In genomic region chr3:97938814-97939526, GRCm38 (mm10) we compare ENCODE assay signal across 9 mouse cellular contexts. TPM values are rescaled to one million over a fixed set of nuclear protein-coding genes. Genes with fewer than 3 reads are reported as not detected.
DNase-seq lines count a peak whose midpoint lies in the region; ATAC-seq lines count a peak whose summit lies in the region.
"Had no signal": no experiment of that assay in that cellular context is flagged by ENCODE, and none has a peak within 500 bp of the region (broad histone marks: within the 10 kb centered on the region; RNA-seq: fewer than 3 reads in every experiment).

No protein-coding gene starts in this region.

- no peaks in the 10 kb centered on the region for H3K9me3 ChIP-seq in neural tube, embryonic 11.5 days (ENCODE audit: control insufficient read depth, low read length)
- no peaks in the 10 kb centered on the region for H3K9me3 ChIP-seq in forebrain, embryonic 13.5 days (replicated peaks)
- H3K9me3 ChIP-seq in liver, embryonic 13.5 days (replicated peaks), result no peaks in the 10 kb centered on the region

- WGBS in neural tube, embryonic 11.5 days, result 22% methylated on average over 7 of the region's 7 CpGs
- 5% methylated on average over 7 of the region's 7 CpGs for WGBS in forebrain, embryonic 13.5 days
- 64% methylated on average over 7 of the region's 7 CpGs for whole genome bisulfite sequencing in liver, embryonic 13.5 days (ENCODE audit: insufficient replicate concordance)

- H3K4me3 ChIP-seq in neural tube, embryonic 11.5 days (ENCODE audit: low read depth, low read length), result no peak overlapping the region
- no peak overlapping the region for H3K4me3 ChIP-seq in forebrain, embryonic 13.5 days
- H3K4me3 ChIP-seq in liver, embryonic 13.5 days (replicated peaks), result no peak overlapping the region

- peaks cover 41% of the 10 kb centered on the region for H3K4me1 ChIP-seq in neural tube, embryonic 11.5 days (ENCODE audit: control insufficient read depth, insufficient read depth, low read length)
- H3K4me1 ChIP-seq in forebrain, embryonic 13.5 days, result peaks cover 53% of the 10 kb centered on the region
- H3K4me1 ChIP-seq in liver, embryonic 13.5 days (replicated peaks), result peaks cover 73% of the 10 kb centered on the region

- H3K27me3 ChIP-seq in neural tube, embryonic 11.5 days (ENCODE audit: control insufficient read depth, insufficient read depth, low read length), result no peaks in the 10 kb centered on the region
- 0 out of 2 replicates have a peak, but pooled peaks cover 2% of the 10 kb centered on the region for H3K27me3 ChIP-seq in forebrain, embryonic 13.5 days
- H3K27me3 ChIP-seq in liver, embryonic 13.5 days, result no peaks in the 10 kb centered on the region

- no peaks in the 10 kb centered on the region for H3K36me3 ChIP-seq in neural tube, embryonic 11.5 days (ENCODE audit: control insufficient read depth, insufficient read depth, low read length)
- H3K36me3 ChIP-seq in forebrain, embryonic 13.5 days (ENCODE audit: poor library complexity, severe bottlenecking), result no peaks in the 10 kb centered on the region
- H3K36me3 ChIP-seq in liver, embryonic 13.5 days, result no peaks in the 10 kb centered on the region
- H3K36me3 ChIP-seq: G1E had no signal

- ATAC-seq in neural tube, embryonic 11.5 days (ENCODE audit: insufficient read depth, low FRiP score, low TSS enrichment), result peak; percentile 17; the same call in 1 of the 2 replicates
- peak; percentile 44; the same call in 1 of the 2 replicates for ATAC-seq in forebrain, embryonic 13.5 days
- ATAC-seq in liver, embryonic 13.5 days (ENCODE audit: low read depth), result no peak
- no peak for ATAC-seq in activated CD4-positive, CD25-positive, alpha-beta regulatory T cell, adult 4 months
- ATAC-seq in erythroblast, adult 5-6 weeks (replicated peaks; ENCODE audit: low FRiP score, poor library complexity, severe bottlenecking), result no peak

- H3K9ac ChIP-seq in neural tube, embryonic 11.5 days (ENCODE audit: low read length), result no peak overlapping the region; the same call in 1 of the 2 replicates
- H3K9ac ChIP-seq in forebrain, embryonic 13.5 days, result no peak overlapping the region
- H3K9ac ChIP-seq in liver, embryonic 13.5 days, result no peak overlapping the region

- H3K4me2 ChIP-seq in neural tube, embryonic 11.5 days (ENCODE audit: low read depth), result peak overlapping the region; percentile 7; the same call in 1 of the 2 replicates
- H3K4me2 ChIP-seq in forebrain, embryonic 13.5 days, result 0 out of 2 replicates have a peak overlapping the region, but pooled peaks have one; percentile 9
- no peak overlapping the region for H3K4me2 ChIP-seq in liver, embryonic 13.5 days

- DNase-seq in neural tube, embryonic 11.5 days (ENCODE audit: low spot score), result no peak
- no peak for DNase-seq in neural tube, embryonic 10.5 days (ENCODE audit: extremely low spot score, low spot score)
- no peak for DNase-seq in liver, embryonic 13.5 days
- no peak for DNase-seq in thymus, postnatal 10 days (ENCODE audit: low spot score in 2 of 2)
- DNase-seq: right cerebral cortex, postnatal 25 days had no signal

- H3K27ac ChIP-seq in neural tube, embryonic 11.5 days (ENCODE audit: low read depth, low read length), result peak overlapping the region; percentile 82
- peak overlapping the region; percentile 60 for H3K27ac ChIP-seq in forebrain, embryonic 13.5 days
- H3K27ac ChIP-seq in liver, embryonic 13.5 days, result peak overlapping the region; percentile 73

RNA-seq across cellular contexts. Expression of gene Sec22b, which starts 38.0 kb away (rescaled TPM):
- polyA plus RNA-seq in neural tube, embryonic 11.5 days (2014; fragmentation: Nextera tagmentation; extraction: Ambion mirVana), result 136 and 138 TPM in 2 replicates
- polyA plus RNA-seq in forebrain, embryonic 13.5 days (2015; fragmentation: Nextera tagmentation; extraction: Ambion mirVana), result 106 and 117 TPM in 2 replicates
- polyA plus RNA-seq in liver, embryonic 13.5 days (2015; fragmentation: Nextera tagmentation; extraction: Ambion mirVana), result 60.8 and 67.3 TPM in 2 replicates
- polyA plus RNA-seq in activated CD4-positive, CD25-positive, alpha-beta regulatory T cell, adult 4 months (2017; shearing (Covaris generic)), result 10 to 100 TPM; 73.7 to 77.3 TPM
- 25.1 and 26.5 TPM in 2 replicates for total RNA-seq in erythroblast, adult 5-6 weeks (2015; ENCODE audit: low replicate concordance)
- 13.8 and 15.6 TPM in 2 replicates for total RNA-seq in erythroblast, adult 5-6 weeks (2017; ENCODE audit: low replicate concordance)

RNA-seq across cellular contexts. Expression of gene Pde4dip, which starts 50.5 kb away (rescaled TPM):
- polyA plus RNA-seq in neural tube, embryonic 11.5 days (2014; fragmentation: Nextera tagmentation; extraction: Ambion mirVana), result 40.6 and 49.7 TPM in 2 replicates
- 37.3 and 46.1 TPM in 2 replicates for polyA plus RNA-seq in forebrain, embryonic 13.5 days (2015; fragmentation: Nextera tagmentation; extraction: Ambion mirVana)
- polyA plus RNA-seq in liver, embryonic 13.5 days (2015; fragmentation: Nextera tagmentation; extraction: Ambion mirVana), result 5.8 and 7.5 TPM in 2 replicates
- 10 to 100 TPM in 1 of 2 experiments, 1 to 10 TPM in 1; 8.0 to 10.8 TPM for polyA plus RNA-seq in activated CD4-positive, CD25-positive, alpha-beta regulatory T cell, adult 4 months (2017; shearing (Covaris generic))
- 1.0 and 2.9 TPM in 2 replicates for total RNA-seq in erythroblast, adult 5-6 weeks (2015; ENCODE audit: low replicate concordance)
- 1.4 and 4.6 TPM in 2 replicates for total RNA-seq in erythroblast, adult 5-6 weeks (2017; ENCODE audit: low replicate concordance)

Comparison
In these comparisons a context has a peak if more than half of its experiments do, and no peak if none do; other contexts are left out.
1. ATAC-seq: peak in neural tube, embryonic 11.5 days (single experiment) and forebrain, embryonic 13.5 days (single experiment); none in liver, embryonic 13.5 days (single experiment), activated CD4-positive, CD25-positive, alpha-beta regulatory T cell, adult 4 months (single experiment) and erythroblast, adult 5-6 weeks (single experiment).
2. Peak in every context shown above with its lines, with median percentiles within 50 percentile points of each other: H3K27ac ChIP-seq.